Mouse (Mus musculus) left cerebral cortex, adult 6 months (tissue): ENCODE data around the gene Cda. TPM values are rescaled to one million over a fixed set of nuclear protein-coding genes. Genes with fewer than 3 reads are reported as not detected.

Experiments used
- long read RNA-seq, 2 experiments: library from polyadenylated mRNA; unstranded; transcript quantifications; one replicate each; pipeline ENCODE4 v2.0.0; 2019 to 2020
- polyA plus RNA-seq: library from polyadenylated mRNA; unstranded; fragments of <200 nt; fragmentation: Nextera tagmentation; gene quantifications from 2 replicates; pipeline ENCODE4 v1.2.3, GENCODE M21; 2021

Cda gene
- polyA plus RNA-seq: 1.8 and 3.0 TPM in 2 replicates
- long read RNA-seq, experiment 1, partial matches to known transcripts: 0 of 3 reads
- long read RNA-seq, experiment 1, other reads (novel, unspliced or antisense): 0 of 3 reads
- long read RNA-seq, experiment 2, partial matches to known transcripts: 1 of 2 reads
- long read RNA-seq, experiment 2, other reads (novel, unspliced or antisense): 0 of 2 reads

GRCm38 (mm10) chr4:138367641-138368497 lies at the start of gene Cda:
Gene Cda, minus strand, starts transcription at chr4:138367992.

DNA sequence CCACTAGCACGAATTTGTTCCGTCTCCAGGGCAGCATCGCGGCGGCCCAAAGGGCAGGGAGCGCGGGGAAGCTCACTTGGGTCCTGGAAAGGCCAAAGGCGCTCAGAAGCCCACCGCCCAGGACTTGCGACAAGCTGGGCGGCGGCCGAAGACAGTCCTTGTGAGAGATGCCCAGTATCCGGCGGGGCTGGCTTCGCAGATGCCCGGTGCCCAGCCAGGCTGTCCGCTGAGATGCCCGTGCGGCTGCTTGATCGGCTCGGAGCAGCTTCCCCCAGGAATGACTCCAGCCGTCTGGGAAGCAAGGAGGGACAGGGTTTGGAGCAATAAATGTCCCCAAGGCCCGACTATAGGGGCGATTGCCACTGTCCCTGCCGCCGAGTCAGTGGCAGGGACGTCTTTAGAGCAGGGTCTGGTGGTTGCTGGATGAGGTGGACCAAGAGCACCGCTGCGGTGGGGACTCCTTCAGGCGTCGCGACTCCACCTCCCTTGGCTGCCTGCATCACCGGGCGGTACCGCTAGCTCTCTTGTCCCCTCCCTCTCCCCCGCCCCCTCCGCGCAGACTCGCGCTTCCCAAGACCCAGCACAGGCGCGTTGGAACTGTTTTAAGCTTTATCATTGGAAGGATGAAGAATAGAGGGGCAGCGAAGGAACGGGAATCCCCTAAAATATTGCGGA lies 28.3 kb upstream of the Cda start, which contains the start of gene Fam43b:
Gene Fam43b, minus strand, starts transcription at position 558 of the 675 bp plus-strand sequence.

DNA sequence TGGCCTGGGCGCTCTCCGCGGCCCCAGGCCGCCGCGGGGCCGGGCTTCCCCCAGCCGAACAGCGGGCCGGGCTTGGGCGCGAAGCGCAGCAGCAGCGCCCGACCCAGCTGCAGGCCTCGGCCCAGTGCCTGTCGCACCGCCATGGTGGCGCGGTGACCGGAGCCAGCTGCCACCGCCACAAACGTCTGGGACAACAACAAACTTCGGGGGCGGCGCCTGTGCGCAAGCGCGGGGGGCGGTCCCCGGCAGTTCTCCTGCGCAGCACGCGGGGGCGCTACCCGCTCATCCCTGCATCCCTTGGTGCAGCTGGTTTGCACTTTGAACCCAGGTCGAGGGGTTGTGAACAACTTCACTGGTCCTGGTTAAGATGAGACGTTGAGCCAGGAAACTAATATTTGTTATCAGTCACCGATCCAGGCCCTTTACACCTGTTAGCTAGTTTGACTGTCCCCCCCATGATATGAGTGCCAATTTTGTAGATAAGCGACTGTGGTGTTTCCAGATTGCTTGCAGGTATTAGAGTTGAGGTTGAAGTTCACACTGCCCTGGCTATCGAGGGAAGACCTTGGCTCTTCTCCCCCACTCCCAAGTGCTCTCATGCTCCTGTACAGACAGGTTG lies 41.6 kb downstream of the Cda start, which contains the start of gene Pink1:
Gene Pink1, minus strand, starts transcription at position 231 of the 619 bp plus-strand sequence.

GRCm38 (mm10) chr4:138304340-138305104 lies 63.3 kb downstream of the Cda start, which contains the start of gene Ddost:
Gene Ddost, plus strand, starts transcription at chr4:138304730.

Other genes starting within 250 kb of the Cda start
- gene Hp1bp3, start 151.7 kb downstream of the Cda start, polyA plus RNA-seq: 194 and 282 TPM in 2 replicates
- gene Sh2d5, start 117.6 kb downstream of the Cda start, polyA plus RNA-seq: 31.1 and 43.4 TPM in 2 replicates
- 9.6 and 12.4 TPM in 2 replicates for gene Kif17, start 117.6 kb downstream of the Cda start, polyA plus RNA-seq
- gene Ddost, start 63.3 kb downstream of the Cda start, polyA plus RNA-seq: 142 and 156 TPM in 2 replicates
- 137 and 428 TPM in 2 replicates for gene Pink1, start 41.7 kb downstream of the Cda start, polyA plus RNA-seq
- gene Fam43b, start 28.5 kb upstream of the Cda start, polyA plus RNA-seq: 10.8 and 18.1 TPM in 2 replicates
- 23.2 and 32.2 TPM in 2 replicates for gene Mul1, start 66.7 kb upstream of the Cda start, polyA plus RNA-seq
- 182 and 266 TPM in 2 replicates for gene Camk2n1, start 86.3 kb upstream of the Cda start, polyA plus RNA-seq